In the genomic region with DNA sequence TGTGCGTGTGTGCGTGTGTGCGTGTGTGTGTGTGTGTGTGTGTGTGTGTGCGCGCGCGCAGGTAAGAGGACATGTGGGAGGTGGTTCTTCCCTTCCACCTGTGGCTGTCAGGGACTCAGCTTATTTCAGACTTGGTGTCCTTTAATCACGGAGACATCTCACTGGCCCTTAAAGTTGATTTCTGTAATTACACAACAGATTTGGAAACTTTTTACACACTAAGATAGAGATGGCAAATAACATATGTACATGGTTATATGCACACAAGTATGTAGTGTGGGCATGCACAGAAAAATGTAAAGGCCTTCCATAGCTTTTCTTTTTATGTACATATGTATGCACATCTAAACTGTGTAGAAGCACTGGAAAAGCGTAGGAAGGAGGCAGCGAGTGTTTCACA, we compare ENCODE assay signal across 16 mouse cellular contexts.
"Had no signal": no experiment of that assay in that cellular context is flagged by ENCODE, and none has a peak within 500 bp of the region (broad histone marks: within the 10 kb centered on the region; RNA-seq: fewer than 3 reads in every experiment).

No protein-coding gene starts in this region.

- DNase-seq: retina, postnatal 1 day; right cerebral cortex, adult 18-20 months; right cerebral cortex, postnatal 25 days; right cerebral cortex, postnatal 4 days; spleen, adult 18-20 months; thymus, adult 18-20 months; thymus, adult 2 months; thymus, postnatal 14 days; thymus, postnatal 25 days; thymus, postnatal 36 days; thymus, postnatal 4 days had no signal

- H3K27ac ChIP-seq: neural tube, embryonic 12.5 days; neural tube, embryonic 13.5 days; neural tube, embryonic 15.5 days; stomach, embryonic 15.5 days; stomach, postnatal 0 days had no signal

- H3K4me3 ChIP-seq: neural tube, embryonic 12.5 days; neural tube, embryonic 13.5 days; neural tube, embryonic 15.5 days; stomach, embryonic 15.5 days had no signal
